Mouse (Mus musculus): ENCODE data around the gene Mucl3. TPM values are rescaled to one million over a fixed set of nuclear protein-coding genes. Genes with fewer than 3 reads are reported as not detected.
A peak's percentile ranks its signal among the peaks of the same experiment; 100 is the strongest.

The Mucl3 gene
- total RNA-seq (2021), result not detected

DNA sequence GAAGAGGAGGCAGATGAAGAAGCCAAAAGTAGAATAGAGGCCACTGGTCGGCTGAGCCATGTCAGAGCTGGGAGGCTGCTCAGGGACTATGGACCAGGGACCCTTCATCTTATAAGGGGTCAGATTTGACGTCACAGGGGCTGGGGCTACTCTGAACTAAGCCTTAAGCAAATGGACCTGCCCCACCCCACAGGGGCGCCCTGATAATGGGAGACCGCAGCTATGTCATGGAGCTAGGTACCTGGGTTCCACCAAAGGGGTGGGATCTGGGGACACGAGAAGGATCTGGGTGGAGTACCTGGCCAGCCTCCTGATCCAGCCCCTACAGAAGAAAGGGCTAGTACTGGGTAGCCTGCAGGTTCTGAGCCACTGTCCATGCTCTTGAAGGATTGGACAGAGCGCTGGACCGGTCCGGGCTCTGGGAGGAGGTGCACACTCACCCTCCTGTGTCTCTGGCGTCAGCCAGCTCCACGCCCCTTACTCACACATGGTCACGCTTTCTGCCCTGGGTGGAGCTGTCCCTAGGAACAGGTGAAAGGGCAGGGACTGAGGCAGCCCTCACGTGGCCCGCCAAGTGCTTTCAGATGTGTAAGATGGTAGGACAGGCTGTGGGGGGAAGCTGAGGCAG is at the start of gene Mucl3:
Gene Mucl3 (minus strand): TSS at position 87 of the 628 bp plus-strand sequence.
- no peak for DNase-seq (ENCODE audit: low spot score in 2 of 2)
- intact Hi-C loops (cut with DNase I), result no loop called here

DNA sequence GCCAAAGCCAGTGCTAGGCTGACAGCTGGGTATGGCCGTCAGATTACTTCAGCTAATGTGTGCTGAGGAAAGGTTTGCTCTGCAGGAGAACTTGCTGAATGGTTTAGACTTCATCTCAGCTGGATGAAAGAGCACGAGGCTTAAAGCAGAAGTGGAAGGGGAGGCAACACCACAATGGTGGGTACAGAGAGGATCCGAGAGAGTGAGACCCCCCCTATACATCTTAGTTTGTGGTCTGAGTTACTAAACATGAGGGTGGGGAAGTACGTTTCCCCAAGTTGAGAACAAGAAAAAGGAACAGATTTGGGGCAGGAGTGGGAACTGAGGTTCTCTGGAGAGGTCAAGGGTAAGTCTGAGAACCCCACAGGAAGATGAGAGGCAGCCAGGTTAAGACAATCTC is 48.9 kb upstream of the Mucl3 start:
- intact Hi-C loops (cut with DNase I), result no loop called here
- no peak for DNase-seq (ENCODE audit: low spot score in 2 of 2)

DNA sequence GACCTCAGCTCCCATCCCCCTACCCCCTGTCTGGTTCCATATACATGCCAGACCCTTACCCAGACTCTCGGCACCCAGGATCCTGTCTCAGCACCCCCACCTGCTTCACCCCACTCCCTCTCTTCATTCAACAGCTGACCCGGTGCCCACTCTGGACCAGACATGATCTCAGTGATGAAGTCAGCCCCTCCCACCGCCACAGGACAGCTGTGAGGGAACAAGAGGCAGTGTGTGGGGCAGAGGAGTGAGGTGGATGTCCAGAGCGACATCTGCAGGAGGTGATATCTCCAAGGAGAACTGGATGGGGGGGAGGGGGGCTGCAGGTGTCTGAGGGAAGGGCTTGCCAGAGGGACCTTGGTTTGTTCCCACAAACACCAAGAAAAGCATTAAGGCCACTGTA is 48.3 kb upstream of the Mucl3 start:
- no peak for DNase-seq (ENCODE audit: low spot score in 2 of 2)
- intact Hi-C loops (cut with DNase I), result no loop called here

DNA sequence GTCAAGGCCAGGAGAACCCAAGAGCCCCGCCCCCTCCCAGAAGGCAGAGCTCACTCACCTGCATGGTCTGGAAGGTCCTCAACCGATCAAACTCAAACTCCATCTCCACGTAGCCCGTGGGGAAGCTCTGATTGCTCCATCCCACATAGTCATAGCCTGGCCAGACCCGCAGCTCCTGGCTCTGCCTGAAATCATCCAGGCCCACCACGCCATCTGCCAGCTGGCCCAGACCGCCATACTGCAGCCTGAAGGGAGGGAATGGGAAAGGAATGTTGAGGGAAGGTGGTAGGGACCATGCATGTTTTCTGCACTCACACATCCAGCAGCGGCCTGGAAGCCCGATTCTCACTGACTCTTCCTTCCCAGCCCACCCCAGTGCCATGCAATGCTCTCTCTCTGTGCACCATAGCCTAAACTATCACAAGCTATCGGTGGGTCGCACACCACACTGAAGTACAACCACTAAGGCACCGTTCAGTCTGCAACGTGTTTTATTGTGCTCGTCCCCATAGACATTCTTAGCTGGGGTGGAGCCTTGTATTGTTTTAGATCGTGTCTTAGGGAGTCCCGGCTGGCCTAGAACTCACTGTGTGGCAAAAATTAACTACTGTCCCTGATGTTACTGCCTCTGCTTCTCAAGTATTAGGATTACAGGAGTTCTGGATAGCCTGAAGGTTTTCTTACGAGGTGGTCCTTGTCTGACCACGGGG is 46.6 kb upstream of the Mucl3 start:
- intact Hi-C loops (cut with DNase I), result no loop called here
- DNase-seq (ENCODE audit: low spot score in 2 of 2), result no peak

DNA sequence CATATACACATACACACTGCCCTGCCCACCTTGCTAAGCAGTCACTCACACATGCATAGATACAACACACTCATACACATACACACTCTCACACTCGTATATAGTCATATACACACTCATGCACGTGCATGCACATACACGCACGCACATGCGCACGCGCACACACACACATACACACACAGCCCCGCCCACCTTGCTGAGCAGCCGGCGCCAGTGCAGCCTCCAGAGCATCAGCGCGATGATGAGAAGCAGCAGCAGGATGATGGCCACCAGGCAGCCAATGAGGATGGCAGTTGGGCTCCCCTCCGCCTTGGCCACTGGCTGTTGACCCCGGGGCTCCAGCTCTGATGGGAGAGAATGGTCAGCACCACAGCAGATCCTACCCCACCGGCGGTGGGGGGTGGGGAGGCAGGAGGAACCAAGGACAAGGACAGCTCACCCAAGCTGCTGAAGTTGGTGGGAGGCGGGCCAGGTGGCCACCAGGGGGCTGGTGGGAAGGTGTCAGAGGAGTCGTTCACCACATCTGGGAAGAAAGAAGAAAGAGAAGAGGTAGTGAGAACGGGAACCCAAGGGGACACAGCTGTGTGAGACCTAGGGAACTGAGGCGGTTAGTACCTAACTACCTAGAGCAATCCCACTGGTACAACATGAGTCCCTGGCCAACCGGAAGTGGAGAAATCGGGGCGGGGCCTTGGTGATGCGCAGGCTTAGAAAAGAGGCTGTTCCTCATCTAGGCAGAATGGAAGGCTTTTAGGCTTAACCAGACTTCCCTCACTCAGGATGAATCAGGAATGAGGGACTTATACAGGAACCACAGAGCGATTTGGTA is 45.1 kb upstream of the Mucl3 start:
- no peak for DNase-seq (ENCODE audit: low spot score in 2 of 2)
- intact Hi-C loops (cut with DNase I), result no loop called here

DNA sequence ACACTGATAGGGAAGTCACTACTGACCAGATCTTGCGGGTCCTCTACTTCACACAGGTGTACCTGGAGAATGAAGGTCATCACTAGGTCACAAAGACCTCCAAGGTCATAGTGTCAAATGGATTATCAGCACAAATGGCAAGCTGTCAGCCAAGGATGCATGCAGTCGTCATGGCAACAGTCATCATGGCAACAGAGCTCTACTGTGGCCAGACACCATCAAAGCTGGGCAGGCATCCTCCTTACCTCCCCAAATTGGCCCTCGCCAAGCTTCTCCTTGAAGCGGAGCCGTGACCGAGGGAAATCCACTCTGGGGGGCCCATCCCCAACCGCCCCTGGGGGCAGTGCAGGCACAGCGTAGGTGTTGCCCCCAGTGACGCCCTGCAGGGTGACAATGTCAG is 41.6 kb upstream of the Mucl3 start:
- intact Hi-C loops (cut with DNase I), result no loop called here
- no peak for DNase-seq (ENCODE audit: low spot score in 2 of 2)

DNA sequence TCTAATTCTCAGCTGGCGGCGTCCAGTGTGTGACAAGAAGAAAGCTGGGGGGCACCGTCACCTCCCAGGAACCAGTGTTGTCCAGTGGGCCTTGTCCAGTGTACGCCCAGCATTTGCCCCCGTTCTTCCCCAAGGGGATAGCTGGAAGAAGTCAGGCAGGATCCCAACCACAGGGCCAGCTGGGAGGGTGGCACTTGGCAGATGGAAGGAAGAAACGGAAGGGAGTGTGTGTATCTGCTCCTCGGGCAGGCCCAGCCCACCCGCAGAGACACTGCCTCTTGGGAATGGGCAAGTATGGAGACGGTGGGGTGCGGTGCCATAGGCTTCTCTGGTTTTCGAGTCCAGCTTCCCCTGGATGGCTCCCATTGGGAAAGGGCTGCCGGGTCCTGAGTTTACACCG is 38.5 kb upstream of the Mucl3 start:
- no peak for DNase-seq (ENCODE audit: low spot score in 2 of 2)
- intact Hi-C loops (cut with DNase I), result no loop called here

DNA sequence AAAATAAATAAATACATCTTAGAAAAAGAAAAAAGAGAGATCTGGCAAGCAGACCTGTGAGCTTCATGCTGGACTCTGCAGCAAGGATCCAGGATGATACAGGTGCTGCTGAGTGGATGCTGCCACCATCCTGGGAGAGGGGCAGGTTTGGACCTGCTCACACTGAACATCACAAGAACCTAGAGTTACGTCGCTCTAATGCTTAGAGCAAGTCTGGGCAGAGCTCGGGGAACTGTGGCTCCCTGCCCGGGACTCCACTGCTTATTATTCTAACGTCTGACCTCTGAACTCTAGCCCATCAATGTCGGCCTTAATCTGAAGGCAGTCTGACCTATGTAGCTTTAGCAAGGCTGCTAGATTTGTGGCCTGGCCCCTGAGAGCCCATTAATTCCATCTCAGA is 37.1 kb upstream of the Mucl3 start:
- DNase-seq (ENCODE audit: low spot score in 2 of 2), result no peak
- intact Hi-C loops (cut with DNase I), result no loop called here

DNA sequence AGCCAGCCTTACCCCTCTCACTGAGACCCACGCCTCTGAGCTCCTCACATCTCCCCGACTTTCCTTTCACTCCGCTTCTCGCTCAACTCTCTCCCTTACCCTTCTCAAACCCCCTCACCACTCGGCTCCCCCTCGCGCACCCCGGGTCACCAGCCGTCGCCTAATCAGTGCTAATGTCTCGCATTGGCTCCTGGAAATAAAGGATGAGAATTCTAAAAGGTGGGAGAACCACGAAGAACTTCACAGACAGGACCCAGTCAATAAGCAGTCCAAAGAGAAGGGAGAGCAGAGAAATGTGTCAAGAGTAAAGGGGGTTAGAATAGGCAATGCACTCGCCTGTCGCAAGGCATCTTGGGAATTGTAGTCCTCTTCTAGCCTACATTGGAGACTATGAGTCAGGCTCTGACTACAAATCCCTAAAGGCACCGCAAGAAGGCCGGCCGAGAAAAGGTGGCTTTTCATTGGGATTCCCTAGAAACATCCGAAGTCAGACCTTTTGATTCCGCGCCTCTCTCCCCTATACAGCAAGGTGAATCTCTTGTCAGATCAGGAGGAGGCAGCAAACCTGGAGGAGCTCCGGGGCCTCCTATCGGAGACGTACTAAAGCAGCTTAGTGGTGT is 30.0 kb upstream of the Mucl3 start, which contains the start of gene Gtf2h4:
Gene Gtf2h4 (minus strand): TSS at position 324 of the 620 bp plus-strand sequence.
- intact Hi-C loops (cut with DNase I), result no loop called here
- DNase-seq (ENCODE audit: low spot score in 2 of 2), result peak; percentile 92 to 98

DNA sequence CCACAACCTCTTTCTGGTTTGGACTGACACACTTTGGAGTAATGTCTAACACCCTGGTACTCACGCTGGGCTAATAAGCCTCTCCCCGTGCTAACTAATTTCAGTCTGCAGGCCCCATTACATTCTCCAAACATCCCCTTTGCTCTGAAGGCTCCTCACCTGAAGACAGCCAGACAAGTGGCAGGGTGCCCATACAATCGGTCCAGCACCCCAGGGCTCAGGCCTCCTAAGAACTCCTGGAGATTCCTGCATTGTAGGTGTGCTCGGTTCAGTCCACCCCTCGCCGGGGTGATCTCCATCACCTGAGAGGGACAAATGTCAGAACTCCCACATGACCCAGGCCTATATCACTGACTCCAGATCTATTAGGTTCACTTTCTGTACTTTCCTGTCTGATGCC is 29.0 kb upstream of the Mucl3 start:
- intact Hi-C loops (cut with DNase I), result no loop called here
- DNase-seq (ENCODE audit: low spot score in 2 of 2), result no peak

DNA sequence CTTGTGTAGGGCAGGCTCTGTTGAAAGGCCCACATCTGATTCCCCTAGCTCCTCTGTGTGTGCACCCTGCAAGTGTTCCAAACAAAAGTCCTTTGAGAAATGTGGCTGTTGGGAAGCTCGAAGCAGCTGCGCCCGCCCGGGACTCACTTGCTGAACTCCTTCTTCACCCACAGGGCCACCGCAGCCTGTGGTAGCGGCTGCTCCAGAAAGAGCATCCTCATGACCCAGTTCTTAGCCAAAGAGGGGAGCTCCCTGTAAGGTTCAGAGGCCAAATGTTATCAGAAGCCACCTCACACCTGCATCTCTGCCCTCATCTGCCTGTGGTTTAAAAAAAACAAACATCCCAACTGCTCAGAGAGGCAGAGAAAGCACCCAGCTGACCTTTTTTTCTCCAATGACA is 28.4 kb upstream of the Mucl3 start:
- DNase-seq (ENCODE audit: low spot score in 2 of 2), result no peak
- intact Hi-C loops (cut with DNase I), result no loop called here

DNA sequence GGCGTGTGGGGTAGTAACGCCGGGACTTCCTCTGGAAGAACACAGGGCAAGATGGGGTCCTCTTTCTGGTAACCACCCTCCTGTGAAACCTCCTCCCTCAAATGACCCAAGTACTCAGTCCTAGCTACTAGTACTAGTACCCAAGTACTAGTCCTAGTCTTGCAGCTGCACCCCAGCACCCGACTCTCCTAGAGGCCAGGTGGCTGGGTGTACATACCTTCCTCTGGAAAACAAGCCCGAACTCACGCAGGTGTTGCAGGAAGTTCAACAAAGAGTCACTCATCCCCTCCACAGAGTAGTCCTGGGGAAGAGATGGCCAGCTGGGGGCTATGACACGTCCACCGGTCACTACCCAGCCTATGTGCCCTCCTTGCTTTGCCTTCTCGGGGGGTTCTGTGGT is 26.2 kb upstream of the Mucl3 start:
- intact Hi-C loops (cut with DNase I), result loop anchor here (5.0 kb wide), 1 partner anchor 87 kb away; no protein-coding TSS in a partner anchor
- DNase-seq (ENCODE audit: low spot score in 2 of 2), result no peak

DNA sequence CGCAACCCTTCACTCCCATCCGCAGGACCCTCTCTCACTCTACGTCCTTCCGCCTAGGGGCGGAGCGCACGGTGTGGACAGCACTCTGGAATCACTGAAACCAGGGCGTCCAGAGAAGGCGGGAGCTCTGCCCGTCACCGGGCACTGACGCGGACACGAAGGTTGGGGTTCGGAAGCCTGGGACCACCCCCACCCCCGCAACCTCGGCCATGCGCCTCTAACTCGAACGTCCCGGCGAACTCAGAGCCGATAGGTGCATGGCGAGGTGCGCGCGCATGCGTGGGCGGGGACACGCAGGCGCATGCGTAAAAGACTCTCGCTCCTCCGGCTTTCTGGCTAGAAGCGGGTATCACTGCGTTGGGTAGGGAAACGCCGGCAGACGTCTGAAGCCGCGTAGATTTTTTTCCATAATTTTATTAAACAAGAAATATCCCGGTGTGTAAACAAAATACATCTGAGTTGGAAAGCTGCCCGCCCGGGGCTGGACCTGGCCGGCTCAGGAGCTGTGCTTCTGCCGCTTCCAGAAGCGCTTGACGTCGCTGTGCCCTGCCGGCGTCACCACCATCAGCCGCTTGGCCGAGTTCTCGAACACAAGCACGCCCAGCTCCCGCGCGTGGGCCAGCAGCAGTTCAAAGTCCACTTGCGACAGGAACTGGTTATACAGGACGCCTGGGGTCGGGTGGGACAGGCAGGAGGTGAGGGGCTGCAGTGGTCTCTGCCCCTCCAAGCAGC is 24.0 kb upstream of the Mucl3 start, which contains the start of gene Vars2:
Gene Vars2 (minus strand): TSS at position 259 of the 732 bp plus-strand sequence.
- DNase-seq (ENCODE audit: low spot score in 2 of 2), result peak; percentile 98 to 99
- intact Hi-C loops (cut with DNase I), result loop anchor here (1.0 to 5.0 kb wide), 3 partner anchors 32 to 85 kb away; no protein-coding TSS in a partner anchor

DNA sequence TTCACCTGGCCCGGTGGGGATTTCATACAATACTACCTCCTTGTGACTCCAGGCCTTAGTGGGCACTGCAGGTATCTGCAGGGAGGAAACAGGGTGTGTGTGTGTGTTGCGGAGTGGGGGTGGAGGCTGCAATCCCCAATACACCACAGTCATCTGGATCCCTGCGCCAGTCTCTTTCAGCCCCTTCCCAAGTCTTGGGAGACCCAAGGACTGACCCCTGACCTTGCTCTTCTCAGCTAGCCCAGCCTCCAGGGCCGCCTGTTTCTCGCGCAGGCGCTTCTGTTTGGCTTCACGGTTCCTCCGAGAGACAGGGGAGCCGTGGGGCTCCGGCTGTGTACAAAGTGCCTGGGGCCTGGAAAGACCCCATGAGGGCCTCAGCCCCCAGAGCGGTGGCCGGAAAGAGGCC is 23.4 kb upstream of the Mucl3 start:
- DNase-seq (ENCODE audit: low spot score in 2 of 2), result no peak
- intact Hi-C loops (cut with DNase I), result loop anchor here (1.0 to 5.0 kb wide), 3 partner anchors 32 to 85 kb away; no protein-coding TSS in a partner anchor

DNA sequence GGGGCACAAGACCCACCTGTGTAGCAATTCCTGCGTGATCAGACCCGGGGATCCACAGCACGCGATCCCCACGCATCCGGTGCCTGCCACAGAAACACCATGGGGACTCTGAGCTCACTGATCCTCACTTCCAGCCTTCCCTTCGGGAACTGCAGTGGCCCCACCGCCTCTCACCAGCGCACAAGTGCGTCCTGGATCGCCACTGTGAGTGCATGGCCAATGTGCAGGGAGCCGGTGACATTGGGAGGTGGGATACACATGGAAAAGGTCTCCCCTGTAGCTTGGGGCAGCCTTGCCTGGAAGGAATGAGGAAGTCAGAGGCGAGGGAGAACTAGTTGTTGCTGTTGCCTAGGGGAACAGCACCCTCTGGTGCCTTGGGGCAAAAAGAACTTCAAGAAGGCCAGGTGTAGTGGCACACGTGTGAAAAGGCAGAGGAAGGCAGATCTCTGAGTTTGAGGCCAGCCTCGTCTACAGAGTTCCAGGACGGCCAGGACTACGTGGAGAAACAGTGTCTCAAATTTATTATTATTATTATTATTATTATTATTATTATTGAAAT is 22.5 kb upstream of the Mucl3 start:
- intact Hi-C loops (cut with DNase I), result loop anchor here (2.0 to 5.0 kb wide), 2 partner anchors 75 to 84 kb away; no protein-coding TSS in a partner anchor

DNA sequence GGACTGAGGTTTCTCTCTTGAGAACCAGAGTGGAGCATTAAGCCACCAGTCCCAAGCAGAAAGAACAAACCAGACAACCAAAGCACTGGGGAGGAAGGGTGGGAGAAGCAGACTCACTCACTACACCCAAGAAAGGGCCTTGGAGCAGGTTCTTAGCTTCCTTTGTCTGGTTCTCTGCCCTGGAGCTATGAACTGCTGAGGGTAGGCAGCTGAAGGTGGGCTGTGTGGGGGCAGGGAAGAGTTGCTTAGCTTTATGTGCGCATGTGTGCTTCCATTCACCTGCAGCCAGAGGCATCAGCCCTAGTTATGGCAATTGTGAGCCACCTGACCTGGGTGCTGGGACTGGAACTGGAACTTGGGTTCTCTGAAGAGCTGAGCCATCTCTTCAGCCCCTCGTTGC is 9.6 kb upstream of the Mucl3 start:
- intact Hi-C loops (cut with DNase I), result no loop called here
- no peak for DNase-seq (ENCODE audit: low spot score in 2 of 2)

More for the DNA sequence above, 22.5 kb upstream of the Mucl3 start:
- DNase-seq (ENCODE audit: low spot score in 2 of 2), result peak in 1 of 2 experiments; percentile 60

DNA sequence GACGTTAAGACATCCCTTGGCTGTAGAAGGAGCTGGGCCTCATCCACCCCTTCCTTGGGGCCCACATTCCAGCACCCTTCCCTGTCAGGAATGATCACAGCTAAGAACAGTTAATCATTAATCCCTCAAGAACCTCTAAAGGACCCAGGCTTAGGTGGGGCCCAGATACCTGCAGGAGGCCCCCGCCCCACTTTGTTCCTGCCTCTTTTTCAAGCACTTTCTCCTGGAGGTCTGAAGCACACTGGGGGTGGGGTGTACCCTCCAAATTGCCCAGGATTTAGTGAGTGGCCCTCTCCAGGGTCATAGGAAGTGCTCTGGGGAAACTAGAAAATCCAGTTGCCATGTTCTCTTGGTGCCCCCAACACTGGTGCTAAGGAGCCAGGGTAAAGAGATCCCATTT is 5.9 kb upstream of the Mucl3 start:
- intact Hi-C loops (cut with DNase I), result no loop called here

DNA sequence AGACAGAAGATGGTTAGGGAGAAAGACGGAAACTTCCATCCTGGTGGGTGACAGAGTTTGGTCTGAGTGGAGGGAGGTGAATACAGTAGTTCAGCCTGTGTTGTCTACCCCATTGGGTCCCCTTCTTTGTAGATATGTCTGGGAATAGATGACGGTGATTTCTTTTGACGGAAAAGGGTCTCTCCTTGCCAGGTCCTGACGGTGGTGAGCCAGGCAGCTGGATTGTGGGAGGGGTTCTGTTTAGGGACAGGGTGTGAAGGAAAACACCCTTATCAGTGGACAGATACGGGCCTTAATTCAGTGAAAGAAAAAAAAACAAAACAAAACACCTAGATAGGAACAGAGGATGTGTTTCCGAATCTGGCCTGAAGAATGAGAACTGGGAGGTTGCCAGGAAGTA is 4.1 kb downstream of the Mucl3 start:
- intact Hi-C loops (cut with DNase I), result no loop called here
- no peak for DNase-seq (ENCODE audit: low spot score in 2 of 2)

More for the DNA sequence above, 5.9 kb upstream of the Mucl3 start:
- DNase-seq (ENCODE audit: low spot score in 2 of 2), result no peak

Measured in left cerebral cortex, postnatal 25 days (tissue).